Mouse (Mus musculus): Measurements from ENCODE around the gene Dop1b.

DNA sequence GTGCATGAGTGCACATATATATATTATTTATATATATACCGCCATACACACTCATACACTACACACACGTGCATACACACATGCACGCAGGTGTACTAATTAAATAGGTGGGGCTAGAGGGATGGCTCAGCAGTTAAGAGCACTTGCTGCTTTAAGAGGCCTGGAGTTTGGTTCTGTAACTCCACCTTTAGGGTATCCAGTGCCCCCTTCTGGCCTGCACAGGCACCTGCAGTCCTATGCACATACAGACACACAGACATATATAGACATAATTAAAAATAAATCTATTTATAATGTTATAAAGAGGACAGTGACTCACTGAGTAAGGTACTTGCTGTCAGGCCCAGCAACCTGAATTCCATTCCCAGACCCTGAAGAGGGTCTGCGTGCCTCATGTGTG, 35.3 kb downstream of the Dop1b start:
- TF ChIP-seq CTCF (IDR thresholded peaks at IDR 0.05; ENCODE audit: borderline replicate concordance, extremely low read depth, insufficient read depth, insufficient read length) (peak; percentile 18; the same call in 1 of the 2 replicates), POLR2A (IDR thresholded peaks at IDR 0.05; ENCODE audit: borderline replicate concordance, extremely low read depth, insufficient read depth, insufficient read length, poor library complexity, severe bottlenecking) (no peak)
